Mouse (Mus musculus) heart, adult 18-20 months (tissue): ENCODE data around the gene Samd15. TPM values are rescaled to one million over a fixed set of nuclear protein-coding genes. Genes with fewer than 3 reads are reported as not detected.

Experiments
- DNase-seq, 2 experiments: peaks; one replicate each; pipeline ENCODE4 v3.0.0; 2021 to 2022; ENCODE audit warnings: mixed read lengths in 1 of 2
- total RNA-seq, 2 experiments: library from RNA; stranded (reverse); gene quantifications; 2 replicates each; pipeline ENCODE4 v1.2.3; 2021

The Samd15 gene
- total RNA-seq, 2 experiments from 2014 or later: 0.26 to 0.30 TPM

- DNase-seq: no peak
Observed at GRCm38 (mm10) chr12:87230379-87230895, 30.9 kb downstream of the Samd15 start.

GRCm38 (mm10) chr12:87236882-87237483 lies 37.5 kb downstream of the Samd15 start:
- no peak for DNase-seq

- no peak for DNase-seq
Observed at GRCm38 (mm10) chr12:87238632-87239031, 39.1 kb downstream of the Samd15 start, which contains the start of gene Noxred1. TSS of gene Noxred1 (minus strand) at chr12:87238732.

- no peak for DNase-seq
Observed at GRCm38 (mm10) chr12:87250161-87250560, 50.6 kb downstream of the Samd15 start.

- no peak for DNase-seq
Observed at GRCm38 (mm10) chr12:87253878-87254277, 54.4 kb downstream of the Samd15 start.

GRCm38 (mm10) chr12:87256629-87257028 lies 57.1 kb downstream of the Samd15 start:
- no peak for DNase-seq

- no peak for DNase-seq
Observed at GRCm38 (mm10) chr12:87260562-87260961, 61.0 kb downstream of the Samd15 start.

Other genes starting within 250 kb of the Samd15 start
- not detected for gene Zdhhc22, start 209.3 kb upstream of the Samd15 start, total RNA-seq
- under 1 TPM; 0.08 to 0.12 TPM for gene Tmem63c, start 178.4 kb upstream of the Samd15 start, total RNA-seq
- not detected for gene Ngb, start 97.2 kb upstream of the Samd15 start, total RNA-seq
- 10 to 100 TPM; 47.5 to 50.0 TPM for gene Gstz1, start 52.6 kb upstream of the Samd15 start, total RNA-seq
- gene Pomt2, start 51.8 kb upstream of the Samd15 start, total RNA-seq: 1 to 10 TPM; 8.5 to 9.4 TPM
- 1 to 10 TPM; 6.4 to 6.7 TPM for gene Tmed8, start 731 bp downstream of the Samd15 start, total RNA-seq
- under 1 TPM; 0.46 to 0.69 TPM for gene Noxred1, start 39.0 kb downstream of the Samd15 start, total RNA-seq
- gene Vipas39, start 66.5 kb downstream of the Samd15 start, total RNA-seq: 10 to 100 TPM; 22.0 to 24.6 TPM
- 100 to 1,000 TPM; 155 to 174 TPM for gene Ahsa1, start 66.8 kb downstream of the Samd15 start, total RNA-seq
- gene Ism2, start 100.0 kb downstream of the Samd15 start, total RNA-seq: not detected
- gene Sptlc2, start 188.6 kb downstream of the Samd15 start, total RNA-seq: 10 to 100 TPM; 21.1 to 24.1 TPM
- gene Slirp, start 244.2 kb downstream of the Samd15 start, total RNA-seq: 100 to 1,000 TPM; 148 to 166 TPM
- gene Alkbh1, start 244.3 kb downstream of the Samd15 start, total RNA-seq: 10 to 100 TPM in 1 of 2 experiments, 1 to 10 TPM in 1; 9.8 to 10.6 TPM